Mouse (Mus musculus) heart, postnatal 0 days (tissue): Measurements from ENCODE around the gene Pex13.

Experiments
- CTCF ChIP-seq: IDR thresholded peaks from 2 replicates; pipeline ENCODE4 v1.5.1; 2016; ENCODE audit warnings: antibody characterized with exemption, control low read depth, low read depth
- EP300 ChIP-seq: IDR thresholded peaks from 2 replicates; pipeline ENCODE4 v1.6.1; 2016; ENCODE audit warnings: antibody characterized with exemption, low read depth

- TF ChIP-seq CTCF, result no peak
- TF ChIP-seq EP300, result no peak
These were observed 39.0 kb upstream of the Pex13 start for GRCm38 (mm10) chr11:23704604-23705294.
